Mouse (Mus musculus) layer of hippocampus, adult 6 months (tissue): ENCODE data around the gene Gm7145. TPM values are rescaled to one million over a fixed set of nuclear protein-coding genes. Genes with fewer than 3 reads are reported as not detected.

Experiments used
- long read RNA-seq, 2 experiments: library from polyadenylated mRNA; unstranded; transcript quantifications; one replicate each; pipeline ENCODE4 v2.0.0; 2019 to 2020
- polyA plus RNA-seq: library from polyadenylated mRNA; unstranded; fragments of <200 nt; fragmentation: Nextera tagmentation; gene quantifications from 2 replicates; pipeline ENCODE4 v1.2.3, GENCODE M21; 2021

The Gm7145 gene
- polyA plus RNA-seq, result not detected in 2 replicates
- long read RNA-seq, experiment 1, result 0 reads
- long read RNA-seq, experiment 2, result 0 reads

DNA sequence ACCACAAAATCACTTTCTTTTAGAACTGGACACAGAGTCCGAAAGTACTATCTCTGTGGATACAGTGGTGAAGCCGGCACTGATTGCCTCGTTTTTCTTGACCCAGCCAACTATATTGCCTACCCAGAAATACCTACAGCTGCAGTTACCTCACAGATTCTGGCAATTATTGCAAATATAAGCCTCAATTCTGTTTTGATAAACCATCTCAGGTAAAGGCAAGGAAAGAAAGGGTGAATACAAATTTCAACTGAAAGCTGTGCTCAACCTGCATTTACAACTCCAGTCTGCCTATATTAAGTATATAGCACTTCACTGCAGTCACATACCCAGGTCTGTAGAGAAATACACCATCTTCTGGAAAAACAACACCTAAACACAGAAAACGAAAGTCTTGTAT is at the start of gene Gm7145:
Gene Gm7145, plus strand, starts transcription at position 301 of the 400 bp plus-strand sequence.

GRCm38 (mm10) chr1:117927715-117928114 is 38.0 kb upstream of the Gm7145 start, which contains the start of gene Gm28168:
Gm28168 (plus strand) TSS chr1:117928015.

Other genes with a start within 250 kb of the Gm7145 start
- not detected in 2 replicates for gene B020011L13Rik, start 184.8 kb upstream of the Gm7145 start, polyA plus RNA-seq
- gene Gm28360, start 135.9 kb upstream of the Gm7145 start, polyA plus RNA-seq, result not detected in 2 replicates
- not detected in 2 replicates for gene Gm28168, start 37.9 kb upstream of the Gm7145 start, polyA plus RNA-seq
- not detected in 2 replicates for gene Gm29106, start 210.6 kb downstream of the Gm7145 start, polyA plus RNA-seq